Mouse (Mus musculus) stomach, postnatal 0 days (tissue): ENCODE results near the gene Fam19a2.

ENCODE experiments used
- CTCF ChIP-seq: IDR thresholded peaks from 2 replicates; pipeline ENCODE4 v1.5.1; 2016; ENCODE audit warnings: antibody characterized with exemption, low read depth, mild to moderate bottlenecking, moderate library complexity
- EP300 ChIP-seq: optimal IDR thresholded peaks from 2 replicates; pipeline ENCODE3; 2016; ENCODE audit warnings: antibody characterized with exemption

- TF ChIP-seq CTCF (no peak), EP300 (no peak)
Measured at GRCm38 (mm10) chr10:123353667-123354066, 89.9 kb downstream of the Fam19a2 start.
